Mouse (Mus musculus): ENCODE results near the gene Fam20b.
A peak's percentile ranks its signal among the peaks of the same experiment; 100 is the strongest.

Gene Fam20b

DNA sequence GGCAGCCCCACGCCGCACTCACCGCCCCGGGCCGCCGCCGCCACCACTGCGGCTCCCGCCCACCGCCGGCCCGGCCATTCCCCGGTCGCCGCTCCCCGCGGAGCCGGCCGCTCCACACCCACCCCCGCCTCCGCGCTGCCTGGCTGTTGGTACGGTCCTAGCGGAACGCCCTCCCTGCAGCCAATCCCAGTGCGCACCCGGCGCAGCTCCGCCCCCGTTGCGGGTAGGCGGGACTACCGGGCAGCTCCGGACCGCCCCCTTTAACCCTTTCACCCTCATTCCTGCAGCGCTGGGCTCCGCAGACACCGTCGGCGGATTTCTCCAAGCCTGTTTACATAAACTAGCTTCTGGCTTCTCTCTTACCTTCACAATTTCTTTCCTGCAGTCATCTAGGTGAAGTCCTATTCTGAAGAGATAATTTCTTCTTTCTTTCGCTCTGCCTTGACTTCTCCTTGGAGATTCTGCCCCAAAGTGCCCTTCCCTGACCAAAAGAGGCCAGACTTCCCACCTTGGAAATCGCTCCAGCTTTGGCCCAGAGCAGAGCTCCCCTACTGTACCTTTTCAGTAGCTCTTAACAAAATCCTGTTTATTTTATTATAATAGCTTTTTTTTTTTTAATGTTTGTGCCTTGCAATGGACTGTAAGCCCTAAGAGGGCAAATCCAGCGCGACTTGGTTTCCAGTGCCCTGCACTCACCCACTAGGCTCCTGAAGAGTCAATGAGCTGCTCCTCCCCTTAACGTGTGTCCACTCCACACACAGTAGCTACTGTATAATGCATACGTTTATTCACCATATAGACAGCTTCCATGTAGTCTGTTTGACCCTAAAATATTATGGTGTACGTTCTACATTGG, at the start of gene Fam20b:
Gene Fam20b (minus strand): TSS at position 137 of the 856 bp plus-strand sequence.
- peak; percentile 97 to 99 for DNase-seq (ENCODE audit: inconsistent age in 2 of 2, low spot score in 1 of 2)

DNA sequence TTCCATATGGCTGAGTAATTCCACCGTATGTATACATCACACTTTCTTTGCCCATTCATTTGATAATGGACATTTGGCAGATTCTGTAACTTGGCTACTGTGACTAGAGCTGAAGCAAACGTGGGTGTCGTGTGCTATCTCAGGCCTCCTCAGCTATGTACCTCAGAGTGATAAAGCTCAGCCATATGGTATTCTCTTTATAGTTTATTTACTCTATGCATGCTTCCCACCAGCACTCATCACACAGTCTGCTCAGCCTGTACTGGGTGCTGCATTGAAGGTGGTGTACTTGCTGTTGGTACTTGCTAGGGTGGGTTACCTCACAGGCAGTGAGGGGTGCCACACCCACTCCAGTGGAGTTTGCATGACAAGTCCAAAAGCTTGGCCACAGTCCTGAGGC, 46.4 kb upstream of the Fam20b start:
- no peak for DNase-seq (ENCODE audit: inconsistent age in 2 of 2, low spot score in 1 of 2)

DNA sequence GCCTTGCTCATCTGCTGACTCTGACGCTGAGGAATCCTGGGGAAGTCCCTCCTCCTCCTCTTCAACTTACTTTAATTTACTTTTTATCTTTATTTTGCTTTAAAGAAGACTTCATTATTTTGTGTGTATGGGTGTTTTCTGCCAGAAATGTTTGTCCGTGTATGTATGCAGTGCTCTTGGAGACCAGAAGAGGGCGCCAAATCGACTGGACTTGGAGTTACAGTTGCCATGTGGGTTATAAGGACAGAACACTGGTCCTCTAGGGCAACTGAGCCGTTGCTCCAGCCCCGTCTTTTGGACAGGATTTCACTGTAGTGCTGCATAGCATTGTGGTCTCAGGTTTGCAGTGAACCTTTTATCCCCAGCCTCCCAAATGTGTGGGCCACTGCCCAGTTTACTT, 45.7 kb upstream of the Fam20b start:
- DNase-seq (ENCODE audit: inconsistent age in 2 of 2, low spot score in 1 of 2), result no peak

- DNase-seq (ENCODE audit: inconsistent age in 2 of 2, low spot score in 1 of 2), result no peak
These were observed 44.4 kb upstream of the Fam20b start for GRCm38 (mm10) chr1:156763280-156763679.

DNA sequence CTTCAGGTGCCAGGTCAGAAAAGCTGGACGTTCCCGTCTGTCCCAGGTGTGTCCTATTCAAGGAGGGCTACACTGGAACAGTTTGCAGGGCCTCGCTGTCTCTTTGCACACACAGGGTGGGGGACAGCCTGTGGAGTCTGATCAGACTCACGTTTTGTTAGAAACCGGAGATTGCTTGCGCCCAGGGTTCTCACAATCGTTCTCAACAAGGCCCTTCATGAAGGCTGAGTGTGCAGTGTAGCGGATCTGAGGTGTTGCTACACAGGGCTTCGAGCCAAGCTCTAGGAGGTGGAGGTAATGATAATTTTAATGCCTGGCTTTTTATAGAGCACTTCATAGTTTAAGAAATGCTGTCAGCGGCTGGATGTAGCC, 42.5 kb upstream of the Fam20b start:
- no peak for DNase-seq (ENCODE audit: inconsistent age in 2 of 2, low spot score in 1 of 2)

- no peak for DNase-seq (ENCODE audit: inconsistent age in 2 of 2, low spot score in 1 of 2)
These were observed 41.9 kb upstream of the Fam20b start for GRCm38 (mm10) chr1:156760549-156761429.

DNA sequence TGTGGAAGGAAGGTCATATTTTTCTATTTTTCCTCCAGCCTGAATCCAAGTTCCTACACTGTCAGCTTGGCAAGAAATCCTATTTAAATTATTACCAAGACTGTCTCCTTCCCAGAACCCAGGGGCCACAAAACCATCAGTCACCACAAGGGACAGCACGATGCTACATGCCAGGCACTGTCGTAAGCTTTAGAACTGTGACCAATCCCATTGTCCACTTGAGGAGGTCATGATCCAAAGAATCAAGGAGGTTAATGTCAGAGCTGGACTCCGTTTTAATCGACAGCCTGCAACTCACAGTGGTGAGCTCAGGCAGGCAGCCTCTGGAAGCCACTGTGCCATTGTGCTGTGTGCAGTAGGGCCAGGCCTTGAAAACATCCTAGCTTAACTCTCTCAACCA, 39.4 kb upstream of the Fam20b start:
- no peak for DNase-seq (ENCODE audit: inconsistent age in 2 of 2, low spot score in 1 of 2)

GRCm38 (mm10) chr1:156754608-156755413, 35.9 kb upstream of the Fam20b start:
- no peak for DNase-seq (ENCODE audit: inconsistent age in 2 of 2, low spot score in 1 of 2)

DNA sequence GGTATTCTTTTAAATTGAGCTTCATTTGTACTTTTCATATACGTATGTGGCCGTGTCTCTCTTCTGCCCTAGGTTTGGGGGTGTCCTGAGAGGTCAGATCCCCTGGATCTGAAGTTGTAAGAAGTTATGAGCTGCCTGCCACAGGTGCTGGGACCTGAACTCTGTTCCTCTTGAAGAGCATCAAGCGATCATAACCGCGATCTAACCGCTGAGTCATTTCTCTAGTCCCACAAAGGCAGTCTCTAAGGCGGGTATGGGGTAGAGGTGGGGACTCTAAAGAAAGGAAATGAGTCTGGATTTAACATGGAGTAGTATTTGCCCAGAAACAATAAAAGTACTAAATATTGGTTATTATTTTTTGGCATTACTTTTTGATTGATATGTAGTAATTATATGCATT, 34.1 kb upstream of the Fam20b start:
- no peak for DNase-seq (ENCODE audit: inconsistent age in 2 of 2, low spot score in 1 of 2)

DNA sequence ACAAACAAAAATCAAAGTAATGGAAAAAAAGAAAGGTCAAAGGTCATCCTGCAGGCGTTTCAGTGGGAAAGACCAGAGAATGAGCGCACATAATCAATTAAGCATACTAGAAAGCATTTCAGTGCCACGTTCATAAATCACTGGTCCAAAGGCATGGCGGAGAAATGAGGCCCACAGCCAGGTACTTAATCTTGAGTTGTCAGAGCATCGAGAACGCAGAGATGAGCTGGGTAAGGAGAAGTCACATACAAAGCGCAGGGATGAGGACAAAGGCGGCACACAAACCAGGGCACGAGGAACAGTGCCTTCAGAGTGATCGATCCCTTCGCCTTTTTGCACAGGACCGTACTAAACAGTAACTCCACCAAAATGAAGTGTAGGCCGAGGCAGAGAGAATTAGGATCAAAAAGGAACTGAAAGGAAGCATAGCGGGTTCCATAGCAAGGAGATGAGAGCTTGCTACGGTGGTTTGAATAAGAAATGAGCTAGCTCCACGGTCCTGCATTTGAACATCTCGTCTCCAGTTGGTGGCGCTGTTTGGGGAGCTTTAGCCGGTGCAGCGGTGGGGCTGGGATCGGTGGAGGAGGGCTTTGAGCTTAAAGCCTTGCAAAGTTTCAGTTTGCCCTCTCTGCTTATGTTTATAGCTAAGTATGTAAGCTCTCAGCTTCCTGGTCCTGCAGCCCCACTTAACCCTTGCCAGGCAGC, 33.3 kb upstream of the Fam20b start:
- peak; percentile 71 to 91 for DNase-seq (ENCODE audit: inconsistent age in 2 of 2, low spot score in 1 of 2)

- no peak for DNase-seq (ENCODE audit: inconsistent age in 2 of 2, low spot score in 1 of 2)
These were observed 31.4 kb upstream of the Fam20b start for GRCm38 (mm10) chr1:156750261-156750660.

DNA sequence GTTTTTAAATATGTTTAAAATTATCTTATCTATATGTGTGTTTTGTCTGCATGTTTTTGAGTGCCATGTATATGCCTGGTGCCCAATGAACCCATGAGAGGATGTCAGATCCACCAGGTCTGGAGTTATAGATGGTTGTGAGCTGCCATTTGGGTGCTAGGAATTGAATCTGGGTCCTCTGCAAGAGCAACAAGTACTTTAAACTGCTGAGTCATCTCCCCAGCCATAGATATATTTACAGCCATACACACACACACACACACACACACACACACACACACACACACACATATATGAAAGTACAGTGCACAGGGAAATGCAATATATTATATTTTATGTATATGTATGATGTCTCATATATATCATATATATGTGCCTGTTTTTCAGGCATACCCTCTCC, 30.2 kb upstream of the Fam20b start:
- no peak for DNase-seq (ENCODE audit: inconsistent age in 2 of 2, low spot score in 1 of 2)

DNA sequence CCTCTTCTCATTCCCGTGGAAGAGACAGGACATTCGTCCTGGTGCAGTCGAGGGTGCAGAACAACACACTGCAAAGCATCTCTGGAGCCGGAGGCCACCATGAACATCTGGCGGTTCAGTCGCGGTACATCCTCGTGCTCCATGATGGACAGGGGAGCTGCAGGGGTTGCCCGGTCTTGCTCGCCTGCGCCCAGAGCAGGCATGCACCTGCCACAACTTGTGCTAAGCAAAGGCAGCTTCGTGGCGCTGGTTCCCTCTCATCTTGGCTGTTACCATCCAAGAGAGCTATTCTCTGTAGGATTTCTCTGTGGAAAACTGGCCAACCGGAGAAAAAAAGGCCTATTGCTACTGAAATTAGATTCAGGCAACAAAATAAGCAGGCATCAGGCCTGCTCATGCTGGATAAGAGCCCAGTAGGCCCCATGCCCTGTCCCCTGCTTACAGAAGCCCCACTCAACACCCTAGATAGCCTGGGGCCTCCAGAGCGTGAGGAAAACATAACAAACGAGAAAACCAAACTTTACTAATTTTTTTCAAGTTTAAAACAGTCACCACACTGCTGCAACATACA, 29.6 kb upstream of the Fam20b start:
- DNase-seq (ENCODE audit: inconsistent age in 2 of 2, low spot score in 1 of 2), result no peak

GRCm38 (mm10) chr1:156745188-156745810, 26.4 kb upstream of the Fam20b start:
- no peak for DNase-seq (ENCODE audit: inconsistent age in 2 of 2, low spot score in 1 of 2)

- peak; percentile 45 to 86 for DNase-seq (ENCODE audit: inconsistent age in 2 of 2, low spot score in 1 of 2)
These were observed 22.9 kb upstream of the Fam20b start for GRCm38 (mm10) chr1:156741482-156742411.

DNA sequence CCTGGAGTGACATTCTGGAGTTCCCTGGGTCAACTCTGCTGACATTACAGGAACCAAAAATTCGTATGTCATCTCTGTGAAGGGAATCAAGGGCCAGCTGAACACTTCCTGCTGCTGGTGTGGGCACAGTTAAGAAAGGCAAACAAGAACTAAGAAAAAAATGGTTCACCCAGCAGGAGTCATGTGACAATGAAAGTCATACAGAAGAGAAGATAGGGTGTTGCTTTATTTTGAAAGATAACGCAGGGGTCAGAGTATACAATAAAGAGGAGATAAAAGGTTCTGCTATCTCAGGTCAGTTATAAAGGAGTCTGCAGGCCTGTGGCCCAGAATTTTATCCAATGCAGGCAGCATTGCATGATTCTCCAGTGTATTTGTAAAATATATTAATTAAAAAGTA, 16.9 kb upstream of the Fam20b start:
- DNase-seq (ENCODE audit: inconsistent age in 2 of 2, low spot score in 1 of 2), result no peak

- DNase-seq (ENCODE audit: inconsistent age in 2 of 2, low spot score in 1 of 2), result no peak
These were observed 15.1 kb upstream of the Fam20b start for GRCm38 (mm10) chr1:156734019-156734418.

DNA sequence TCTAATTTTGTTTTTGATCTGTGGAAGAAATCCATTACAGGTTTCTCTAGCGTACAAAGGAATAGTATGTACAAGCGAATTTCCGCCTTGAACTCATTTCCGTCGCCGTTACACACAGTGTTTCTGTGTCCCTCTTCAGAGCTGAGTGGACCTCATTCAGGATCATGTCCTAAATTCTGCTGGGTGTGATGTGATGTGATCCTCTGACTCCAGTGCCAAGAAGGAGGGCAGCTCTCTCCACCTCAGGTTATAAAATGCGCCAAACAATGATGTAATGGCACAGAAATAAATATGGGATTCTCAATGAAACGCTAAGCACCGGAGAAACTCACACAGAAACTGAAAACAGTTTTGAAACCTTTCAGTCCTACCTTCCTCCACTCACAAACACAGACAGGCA, 14.7 kb upstream of the Fam20b start:
- DNase-seq (ENCODE audit: inconsistent age in 2 of 2, low spot score in 1 of 2), result no peak

- no peak for DNase-seq (ENCODE audit: inconsistent age in 2 of 2, low spot score in 1 of 2)
These were observed 14.1 kb upstream of the Fam20b start for GRCm38 (mm10) chr1:156732996-156733395.
